Mouse (Mus musculus) forebrain, embryonic 12.5 days (tissue): Measurements from ENCODE around the gene Cope. TPM values are rescaled to one million over a fixed set of nuclear protein-coding genes. Genes with fewer than 3 reads are reported as not detected.
A peak's percentile ranks its signal among the peaks of the same experiment; 100 is the strongest.

ENCODE experiments used
- ATAC-seq: fragments of 200-750 bp; cut with Nextera tagmentation; 2 replicates; pipeline ENCODE4 v1.8.0; 2017; ENCODE audit warnings: moderate TSS enrichment; ENCODE audit not compliant: low FRiP score
- H3K27ac ChIP-seq: fragments of 300-500 bp; sonication (generic); 2 replicates; pipeline ENCODE4 v1.5.1; 2016; ENCODE audit warnings: mild to moderate bottlenecking
- H3K27me3 ChIP-seq: fragments of 300-500 bp; sonication (generic); 2 replicates; pipeline ENCODE4 v1.6.1; 2016; ENCODE audit warnings: mild to moderate bottlenecking
- H3K36me3 ChIP-seq: fragments of 300-500 bp; sonication (generic); replicated peaks from 2 replicates; pipeline ENCODE4 v1.6.1; 2016; ENCODE audit warnings: mild to moderate bottlenecking
- H3K4me1 ChIP-seq: fragments of 300-500 bp; sonication (generic); 2 replicates; pipeline ENCODE4 v1.6.1; 2016
- H3K4me2 ChIP-seq: fragments of 300-500 bp; sonication (generic); 2 replicates; pipeline ENCODE4 v1.6.1; 2016; ENCODE audit warnings: mild to moderate bottlenecking, moderate library complexity
- H3K4me3 ChIP-seq: fragments of 300-500 bp; sonication (generic); replicated peaks from 2 replicates; pipeline ENCODE4 v1.5.1; 2016; ENCODE audit warnings: mild to moderate bottlenecking
- H3K9ac ChIP-seq: fragments of 300-500 bp; sonication (generic); 2 replicates; pipeline ENCODE4 v1.6.1; 2016; ENCODE audit warnings: mild to moderate bottlenecking
- H3K9me3 ChIP-seq: fragments of 300-500 bp; sonication (generic); 2 replicates; pipeline ENCODE4 v1.6.1; 2016
- WGBS: fragments of 180-500 bp; shearing (Covaris S2); methylation state at CpG from one replicate; pipeline ENCODE4 v1.1.7; 2016; 5-methylcytosine and 5-hydroxymethylcytosine counted together
- polyA plus RNA-seq: library from polyadenylated mRNA; unstranded; fragments of >200 nt; fragmentation: Nextera tagmentation; extraction: Ambion mirVana; gene quantifications from 2 replicates; pipeline ENCODE4 v1.2.1, GENCODE M21; 2016

Cope gene
- polyA plus RNA-seq, 1 experiment from 2014 or later = 229 TPM

GRCm38 (mm10) chr8:70281001-70281400 lies 21.3 kb upstream of the Cope start:
- WGBS = 32% methylated on average over 3 of the region's 3 CpGs
- ATAC-seq = no peak
- Histone ChIP-seq H3K4me3 (no peak overlapping the region), H3K4me2 (no peak overlapping the region), H3K27ac (0 out of 2 replicates have a peak overlapping the region, but pooled peaks have one; percentile 9), H3K9ac (no peak overlapping the region), H3K36me3 (peaks cover 14% of the 10 kb centered on the region), H3K9me3 (no peaks in the 10 kb centered on the region), H3K4me1 (peaks cover 24% of the 10 kb centered on the region), H3K27me3 (no peaks in the 10 kb centered on the region)

- Histone ChIP-seq H3K27ac (peak within 1 kb of the TSS; percentile 80), H3K4me3 (peak within 1 kb of the TSS; percentile 94), H3K27me3 (no peaks in the 10 kb centered on the region), H3K4me1 (peaks cover 24% of the 10 kb centered on the region), H3K9ac (peak within 1 kb of the TSS; percentile 95), H3K4me2 (peak within 1 kb of the TSS; percentile 85), H3K36me3 (peaks cover 31% of the 10 kb centered on the region), H3K9me3 (peaks cover 5% of the 10 kb centered on the region)
- under 1% methylated on average over 35 of the region's 36 CpGs for WGBS
- peak; percentile 90 for ATAC-seq
Observed at GRCm38 (mm10) chr8:70282603-70283135, 19.6 kb upstream of the Cope start, which contains the start of gene Homer3. Gene Homer3, plus strand, starts transcription at chr8:70282827.

DNA sequence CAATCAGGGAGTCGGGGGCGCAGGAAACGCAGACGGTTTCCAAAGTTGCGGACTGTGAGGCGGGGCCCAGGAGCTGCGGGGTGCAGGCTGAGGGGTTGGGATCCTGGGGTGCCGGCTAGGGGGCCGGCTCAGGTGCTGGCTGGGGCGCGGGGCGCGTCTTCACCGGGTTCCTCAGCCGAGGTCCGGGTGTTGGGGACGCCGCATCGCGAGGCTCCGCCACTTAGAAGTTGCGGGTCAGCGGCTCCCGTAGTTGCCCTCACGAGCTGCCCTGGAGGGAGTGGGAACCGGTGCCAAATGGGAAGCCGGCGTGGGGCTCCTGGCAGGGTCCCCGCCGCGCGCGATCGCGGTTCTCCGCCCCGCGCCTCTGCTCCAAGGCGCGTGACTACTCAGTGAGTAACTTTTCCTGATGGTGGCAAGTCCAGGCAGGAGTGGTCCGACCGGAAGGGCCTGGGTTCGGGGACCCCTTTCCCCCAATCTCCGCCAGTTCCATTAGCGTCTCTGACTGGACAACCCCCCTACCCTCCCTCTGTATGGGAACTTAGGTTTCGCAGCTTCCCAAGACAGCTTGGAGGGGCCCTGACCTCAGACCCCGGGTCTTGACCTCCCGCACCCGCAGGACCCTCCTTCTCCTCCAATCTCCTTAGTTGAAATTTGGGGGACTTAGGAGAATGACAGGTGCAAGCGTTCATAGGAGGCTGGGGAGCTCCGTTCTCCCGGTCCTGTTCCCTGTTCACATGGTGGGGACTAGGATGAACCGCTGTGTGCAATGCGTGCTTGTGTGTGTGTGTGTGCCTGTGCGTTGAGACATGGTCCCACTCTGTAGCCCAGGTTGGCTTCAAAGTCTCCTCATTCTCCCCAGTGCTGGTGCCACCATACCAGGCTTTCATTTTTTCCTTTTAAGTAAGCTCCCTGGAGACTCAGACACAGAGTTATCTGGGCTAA lies 18.9 kb upstream of the Cope start:
- Histone ChIP-seq H3K27me3 (no peaks in the 10 kb centered on the region), H3K4me2 (peak overlapping the region; percentile 85), H3K9me3 (peaks cover 5% of the 10 kb centered on the region), H3K4me3 (peak overlapping the region; percentile 94), H3K36me3 (peaks cover 38% of the 10 kb centered on the region), H3K27ac (peak overlapping the region; percentile 80), H3K9ac (peak overlapping the region; percentile 95), H3K4me1 (peaks cover 24% of the 10 kb centered on the region)
- WGBS = under 1% methylated on average over 55 of the region's 55 CpGs
- peak; percentile 69 for ATAC-seq

DNA sequence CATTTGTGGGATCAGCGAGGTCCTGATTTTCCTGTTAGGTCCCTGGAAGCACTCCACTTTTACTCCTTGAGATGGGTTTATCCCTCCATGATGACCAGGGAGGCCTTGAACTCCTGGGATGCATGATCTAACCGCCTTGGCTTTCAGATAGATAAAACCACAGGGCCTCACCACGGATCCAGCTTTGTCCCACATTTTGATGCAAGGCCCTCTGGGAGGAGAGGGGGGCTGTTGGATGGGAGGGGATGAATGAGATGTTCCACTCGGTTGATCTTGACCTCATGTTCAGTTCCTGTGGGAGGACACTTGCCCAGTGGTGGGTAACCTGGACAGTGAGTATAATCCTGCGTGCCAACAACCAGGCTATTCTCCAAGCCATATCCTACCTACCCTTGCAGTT lies 17.9 kb upstream of the Cope start:
- Histone ChIP-seq H3K4me2 (peak overlapping the region; percentile 85), H3K4me3 (peak overlapping the region; percentile 94; the same call in 1 of the 2 replicates), H3K4me1 (peaks cover 24% of the 10 kb centered on the region), H3K9ac (no peak overlapping the region; the same call in 1 of the 2 replicates), H3K36me3 (peaks cover 46% of the 10 kb centered on the region), H3K27me3 (no peaks in the 10 kb centered on the region), H3K9me3 (peaks cover 5% of the 10 kb centered on the region), H3K27ac (no peak overlapping the region)
- no peak for ATAC-seq
- 85% methylated on average over 5 of the region's 5 CpGs for WGBS

GRCm38 (mm10) chr8:70285304-70285703 lies 17.0 kb upstream of the Cope start:
- no peak overlapping the region for H3K4me3 ChIP-seq
- ATAC-seq = no peak
- no peak overlapping the region for H3K27ac ChIP-seq
- H3K4me1 ChIP-seq = peaks cover 24% of the 10 kb centered on the region
- H3K27me3 ChIP-seq = no peaks in the 10 kb centered on the region
- H3K36me3 ChIP-seq = peaks cover 53% of the 10 kb centered on the region
- no peak overlapping the region for H3K4me2 ChIP-seq
- WGBS = 98% methylated on average over 15 of the region's 15 CpGs
- peaks cover 5% of the 10 kb centered on the region for H3K9me3 ChIP-seq
- H3K9ac ChIP-seq = no peak overlapping the region

DNA sequence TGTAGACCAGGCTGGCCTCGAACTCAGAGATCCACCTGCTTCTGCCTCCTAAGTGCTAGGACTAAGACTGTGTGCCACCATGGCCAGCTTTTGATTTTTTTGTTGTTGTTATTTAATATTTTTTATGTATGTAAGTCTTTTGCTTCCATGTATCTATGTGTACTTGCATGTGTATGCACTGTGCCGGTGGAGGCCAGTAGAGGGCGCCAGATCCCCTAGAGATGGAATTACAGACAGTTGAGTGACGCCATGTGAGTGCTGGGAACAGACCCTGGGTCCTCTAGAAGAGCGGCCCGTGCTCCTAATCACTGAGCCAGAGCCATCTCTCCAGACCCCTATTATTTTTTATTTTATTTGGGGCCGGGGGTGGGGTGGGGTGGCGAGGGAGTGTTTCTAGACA lies 15.6 kb upstream of the Cope start:
- H3K4me3 ChIP-seq = no peak overlapping the region
- no peak overlapping the region for H3K9ac ChIP-seq
- H3K4me1 ChIP-seq = peaks cover 24% of the 10 kb centered on the region
- H3K4me2 ChIP-seq = no peak overlapping the region
- no peak for ATAC-seq
- peaks cover 65% of the 10 kb centered on the region for H3K36me3 ChIP-seq
- H3K9me3 ChIP-seq = peaks cover 5% of the 10 kb centered on the region
- H3K27me3 ChIP-seq = no peaks in the 10 kb centered on the region
- 90% methylated on average over 8 of the region's 8 CpGs for WGBS
- H3K27ac ChIP-seq = no peak overlapping the region

DNA sequence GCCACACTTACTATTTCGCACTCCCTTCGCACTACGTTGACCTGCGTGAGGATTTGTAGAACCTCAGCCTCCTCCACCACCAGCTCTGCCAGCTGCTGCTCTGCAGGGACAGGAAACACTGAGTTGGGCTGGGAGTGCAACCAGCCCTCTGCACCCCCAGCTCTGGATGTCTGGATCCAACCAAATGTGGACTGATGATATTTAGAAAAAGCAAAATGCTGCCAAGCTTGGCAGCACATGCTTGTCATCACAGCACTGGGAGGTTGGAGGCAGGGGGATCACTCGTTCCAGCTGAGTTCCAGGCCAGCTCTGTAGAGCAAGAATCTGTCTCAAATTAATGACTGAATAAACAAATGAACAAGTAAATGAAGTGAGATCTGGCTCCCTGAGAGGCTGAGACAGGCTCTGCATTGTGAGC lies 8.3 kb upstream of the Cope start:
- peaks cover 90% of the 10 kb centered on the region for H3K36me3 ChIP-seq
- no peaks in the 10 kb centered on the region for H3K4me1 ChIP-seq
- no peak overlapping the region for H3K4me2 ChIP-seq
- no peak overlapping the region for H3K4me3 ChIP-seq
- ATAC-seq = no peak; the same call in 1 of the 2 replicates
- WGBS = 77% methylated on average over 5 of the region's 5 CpGs
- no peak overlapping the region for H3K27ac ChIP-seq
- no peak overlapping the region for H3K9ac ChIP-seq
- no peaks in the 10 kb centered on the region for H3K27me3 ChIP-seq
- H3K9me3 ChIP-seq = no peaks in the 10 kb centered on the region

DNA sequence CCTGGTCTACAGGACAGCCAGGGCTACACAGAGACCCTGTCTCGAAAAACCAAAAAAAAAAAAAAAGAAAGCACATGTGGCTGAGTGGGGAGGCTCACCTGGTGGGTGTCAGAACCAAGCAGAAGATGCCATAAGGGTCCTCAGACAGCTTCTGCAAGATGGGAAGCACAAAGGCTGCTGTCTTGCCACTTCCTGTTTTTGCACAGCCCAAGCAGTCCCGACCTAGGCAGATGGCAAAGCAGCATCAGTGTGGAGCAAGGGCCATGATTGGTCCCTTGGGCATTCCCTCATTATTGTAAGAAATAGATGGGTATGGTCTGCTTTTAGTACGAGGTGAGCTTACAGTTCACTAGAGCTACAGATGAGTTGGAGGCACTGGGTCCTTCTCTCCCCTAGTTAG lies 1.4 kb upstream of the Cope start:
- 79% methylated on average over 3 of the region's 3 CpGs for WGBS
- Histone ChIP-seq H3K4me2 (peak overlapping the region; percentile 92; the same call in 1 of the 2 replicates), H3K27me3 (no peaks in the 10 kb centered on the region), H3K9ac (no peak overlapping the region), H3K4me1 (peaks cover 18% of the 10 kb centered on the region), H3K27ac (no peak overlapping the region), H3K36me3 (peaks cover 44% of the 10 kb centered on the region), H3K9me3 (no peaks in the 10 kb centered on the region), H3K4me3 (no peak overlapping the region)
- no peak for ATAC-seq

DNA sequence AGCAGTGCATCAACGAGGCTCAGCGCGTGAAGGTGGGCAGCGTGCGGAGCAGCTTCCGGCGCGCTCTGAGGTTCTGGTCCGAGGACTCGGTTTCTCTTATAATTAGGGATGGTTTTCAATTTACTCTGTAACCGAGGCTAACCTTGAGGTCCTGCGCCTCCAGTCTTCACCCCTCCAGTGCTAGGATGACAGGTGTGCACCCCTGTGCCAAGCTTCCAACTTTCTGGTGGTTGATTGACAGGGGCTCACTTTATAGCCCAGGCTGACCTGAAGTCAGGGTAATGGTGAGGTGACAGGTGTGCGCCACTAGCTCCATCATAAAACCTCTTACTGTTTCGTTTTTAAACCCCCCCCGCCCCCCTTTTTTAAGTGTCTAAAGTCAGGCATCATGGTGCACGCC lies 583 bp downstream of the Cope start:
- Histone ChIP-seq H3K27ac (peak overlapping the region; percentile 25; the same call in 1 of the 2 replicates), H3K4me1 (peaks cover 18% of the 10 kb centered on the region), H3K36me3 (peaks cover 41% of the 10 kb centered on the region), H3K4me3 (peak overlapping the region; percentile 89), H3K9me3 (no peaks in the 10 kb centered on the region), H3K27me3 (no peaks in the 10 kb centered on the region), H3K9ac (peak overlapping the region; percentile 70), H3K4me2 (peak overlapping the region; percentile 92)
- 6% methylated on average over 16 of the region's 16 CpGs for WGBS
- peak; percentile 54 for ATAC-seq

DNA sequence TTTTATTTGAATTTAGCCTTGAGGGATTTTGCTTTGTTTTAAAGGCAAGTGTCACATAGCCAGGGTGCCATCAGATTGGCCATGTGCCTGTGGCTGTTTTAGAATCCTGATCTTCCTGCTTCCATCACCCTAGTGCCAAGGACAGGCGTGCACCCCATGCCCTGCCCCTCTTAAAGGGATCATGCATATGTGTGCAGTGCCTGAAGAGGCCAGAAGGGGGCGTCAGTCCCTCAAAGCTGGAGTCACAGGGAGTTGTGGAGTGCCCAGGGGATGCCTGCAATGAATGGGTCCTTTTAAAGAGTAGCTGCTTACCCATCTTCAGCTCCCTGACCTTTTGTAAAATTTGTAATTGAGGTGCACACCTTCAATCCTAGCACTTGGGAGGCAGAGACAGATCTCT lies 7.0 kb downstream of the Cope start:
- no peak for ATAC-seq
- Histone ChIP-seq H3K4me2 (no peak overlapping the region), H3K4me3 (no peak overlapping the region), H3K9ac (no peak overlapping the region), H3K27me3 (no peaks in the 10 kb centered on the region), H3K9me3 (no peaks in the 10 kb centered on the region), H3K27ac (no peak overlapping the region), H3K4me1 (no peaks in the 10 kb centered on the region), H3K36me3 (peaks cover 82% of the 10 kb centered on the region)
- 31% methylated on average over 2 of the region's 2 CpGs for WGBS

- Histone ChIP-seq H3K27ac (no peak overlapping the region), H3K4me2 (no peak overlapping the region), H3K4me3 (no peak overlapping the region), H3K9me3 (no peaks in the 10 kb centered on the region), H3K27me3 (no peaks in the 10 kb centered on the region), H3K9ac (no peak overlapping the region), H3K36me3 (peaks cover 48% of the 10 kb centered on the region), H3K4me1 (peaks cover 36% of the 10 kb centered on the region)
- 84% methylated on average over 2 of the region's 2 CpGs for WGBS
- no peak for ATAC-seq
Observed at GRCm38 (mm10) chr8:70313399-70313798, 11.1 kb downstream of the Cope start.

DNA sequence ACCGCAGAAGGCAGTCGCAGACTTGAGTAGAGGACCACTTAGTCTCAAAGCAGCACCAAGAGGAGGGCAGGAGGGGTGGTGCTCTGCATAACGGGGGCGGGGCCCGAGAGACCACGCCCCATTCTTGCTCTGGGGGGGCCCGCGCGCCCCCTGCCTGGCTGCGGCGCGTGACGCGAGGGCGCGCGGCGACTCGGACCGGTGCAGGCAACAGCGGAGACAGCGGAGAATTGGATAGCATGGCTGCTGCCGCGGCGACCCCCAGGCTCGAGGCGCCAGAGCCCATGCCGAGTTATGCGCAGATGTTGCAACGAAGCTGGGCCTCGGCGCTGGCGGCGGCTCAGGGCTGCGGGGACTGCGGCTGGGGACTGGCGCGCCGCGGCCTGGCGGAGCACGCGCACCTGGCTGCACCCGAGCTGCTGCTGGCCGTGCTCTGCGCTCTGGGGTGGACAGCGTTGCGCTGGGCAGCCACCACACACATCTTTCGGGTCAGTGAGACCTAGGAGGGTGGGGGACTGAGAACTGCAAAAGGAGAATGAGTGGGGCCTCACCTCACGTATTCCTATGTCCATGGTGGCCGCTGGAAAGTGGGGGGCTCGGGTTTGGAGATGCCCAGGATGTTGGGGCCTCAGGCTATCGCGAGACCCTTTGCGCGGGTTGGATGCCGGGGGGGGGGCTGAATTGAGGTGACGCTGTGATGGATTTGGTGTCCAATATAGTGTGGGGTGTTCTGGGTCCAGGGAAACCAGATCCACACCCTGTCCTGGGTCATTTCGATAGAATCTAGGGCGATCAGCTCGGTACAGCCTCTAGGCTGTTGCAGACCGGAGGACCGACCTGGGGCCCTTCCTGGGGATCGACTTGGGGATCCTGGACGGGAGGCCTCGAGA lies 13.5 kb downstream of the Cope start, which contains the start of gene Cers1:
Gene Cers1, plus strand, starts transcription at position 152 of the 887 bp plus-strand sequence.
- H3K4me1 ChIP-seq = peaks cover 36% of the 10 kb centered on the region
- H3K27ac ChIP-seq = peak within 1 kb of the TSS; percentile 93
- peak within 1 kb of the TSS; percentile 55 for H3K4me3 ChIP-seq
- ATAC-seq = peak; percentile 67
- no peaks in the 10 kb centered on the region for H3K9me3 ChIP-seq
- peaks cover 48% of the 10 kb centered on the region for H3K36me3 ChIP-seq
- H3K4me2 ChIP-seq = peak within 1 kb of the TSS; percentile 87
- H3K9ac ChIP-seq = peak within 1 kb of the TSS; percentile 67
- H3K27me3 ChIP-seq = no peaks in the 10 kb centered on the region
- 1% methylated on average over 66 of the region's 66 CpGs for WGBS
